Comparison of ENCODE assay signal across 11 mouse cellular contexts in genomic region chr19:7140856-7141421, GRCm38 (mm10). TPM values are rescaled to one million over a fixed set of nuclear protein-coding genes. Genes with fewer than 3 reads are reported as not detected.
DNase-seq lines count a peak whose midpoint lies in the region; ATAC-seq and TF ChIP-seq lines count a peak whose summit lies in the region.
"Had no signal": no experiment of that assay in that cellular context is flagged by ENCODE, and none has a peak within 500 bp of the region (broad histone marks: within the 10 kb centered on the region; RNA-seq: fewer than 3 reads in every experiment).

No protein-coding gene starts in this region.

- peak in 1 of 2 experiments; percentile 47 for DNase-seq in left cerebral cortex, adult 2 months (ENCODE audit: extremely low spot score in 1 of 2, low spot score in 2 of 2)
- DNase-seq in left cerebral cortex, adult 11 months (ENCODE audit: low spot score), result no peak
- no peak for DNase-seq in forebrain, embryonic 11.5 days (ENCODE audit: low spot score)
- no peak for DNase-seq in urinary bladder, postnatal 25 days (ENCODE audit: low spot score)
- DNase-seq in testis, postnatal 10 days (ENCODE audit: low spot score), result no peak
- DNase-seq: cerebellum, adult 9-10 months; thymus, postnatal 25 days had no signal

- TF ChIP-seq CTCF in left cerebral cortex, adult 2 months (IDR thresholded peaks at IDR 0.05), result no peak

- H3K27ac ChIP-seq in left cerebral cortex, adult 2 months, result peak overlapping the region; percentile 87
- H3K27ac ChIP-seq in forebrain, embryonic 11.5 days (ENCODE audit: low read depth, low read length), result peak overlapping the region; percentile 52; the same call in 1 of the 2 replicates
- peak overlapping the region; percentile 64 for H3K27ac ChIP-seq in hindbrain, embryonic 15.5 days (replicated peaks)
- peak overlapping the region; percentile 58 for H3K27ac ChIP-seq in neural tube, embryonic 15.5 days (replicated peaks)
- H3K27ac ChIP-seq: liver, embryonic 15.5 days had no signal

- H3K4me3 ChIP-seq in left cerebral cortex, adult 2 months, result no peak overlapping the region
- H3K4me3 ChIP-seq in forebrain, embryonic 11.5 days (ENCODE audit: low read depth, low read length), result no peak overlapping the region
- H3K4me3 ChIP-seq in hindbrain, embryonic 15.5 days, result no peak overlapping the region
- no peak overlapping the region for H3K4me3 ChIP-seq in neural tube, embryonic 15.5 days (replicated peaks)
- H3K4me3 ChIP-seq: liver, embryonic 15.5 days had no signal

- no peak for ATAC-seq in forebrain, embryonic 11.5 days (replicated peaks; ENCODE audit: low FRiP score)
- ATAC-seq in hindbrain, embryonic 15.5 days (ENCODE audit: low FRiP score, low read depth), result no peak
- ATAC-seq in neural tube, embryonic 15.5 days (ENCODE audit: low FRiP score), result no peak
- ATAC-seq: inflammation-experienced regulatory T-cells, adult 6 months had no signal

- intact Hi-C loops in left cerebral cortex, adult 2 months (cut with DNase I), result no loop called here

- no peaks in the 10 kb centered on the region for H3K36me3 ChIP-seq in forebrain, embryonic 11.5 days (ENCODE audit: control insufficient read depth, insufficient read depth, low read length)
- no peaks in the 10 kb centered on the region for H3K36me3 ChIP-seq in hindbrain, embryonic 15.5 days
- no peaks in the 10 kb centered on the region for H3K36me3 ChIP-seq in neural tube, embryonic 15.5 days
- H3K36me3 ChIP-seq: liver, embryonic 15.5 days had no signal

- peaks cover 9% of the 10 kb centered on the region for H3K27me3 ChIP-seq in forebrain, embryonic 11.5 days (ENCODE audit: control insufficient read depth, insufficient read depth, low read length)
- H3K27me3 ChIP-seq in hindbrain, embryonic 15.5 days, result peaks cover 6% of the 10 kb centered on the region; the same call in 1 of the 2 replicates
- H3K27me3 ChIP-seq in neural tube, embryonic 15.5 days (replicated peaks), result peaks cover 12% of the 10 kb centered on the region; the same call in 1 of the 2 replicates

- H3K4me1 ChIP-seq in forebrain, embryonic 11.5 days (replicated peaks; ENCODE audit: control insufficient read depth, insufficient read depth, low read length), result peaks cover 47% of the 10 kb centered on the region
- peaks cover 81% of the 10 kb centered on the region for H3K4me1 ChIP-seq in hindbrain, embryonic 15.5 days (replicated peaks)
- H3K4me1 ChIP-seq in neural tube, embryonic 15.5 days, result peaks cover 98% of the 10 kb centered on the region

- no peak overlapping the region for H3K4me2 ChIP-seq in forebrain, embryonic 11.5 days (ENCODE audit: low read depth, low read length, severe bottlenecking)
- H3K4me2 ChIP-seq in hindbrain, embryonic 15.5 days, result no peak overlapping the region
- H3K4me2 ChIP-seq in neural tube, embryonic 15.5 days, result no peak overlapping the region
- H3K4me2 ChIP-seq: liver, embryonic 15.5 days had no signal

- peak overlapping the region; percentile 29; the same call in 1 of the 2 replicates for H3K9ac ChIP-seq in forebrain, embryonic 11.5 days (ENCODE audit: low read length)
- peak overlapping the region; percentile 9; the same call in 1 of the 2 replicates for H3K9ac ChIP-seq in hindbrain, embryonic 15.5 days
- H3K9ac ChIP-seq in neural tube, embryonic 15.5 days (replicated peaks), result peak overlapping the region; percentile 20; the same call in 1 of the 2 replicates
- H3K9ac ChIP-seq: liver, embryonic 15.5 days had no signal

- H3K9me3 ChIP-seq in forebrain, embryonic 11.5 days (ENCODE audit: control insufficient read depth, low read length), result no peaks in the 10 kb centered on the region
- no peaks in the 10 kb centered on the region for H3K9me3 ChIP-seq in hindbrain, embryonic 15.5 days
- H3K9me3 ChIP-seq in neural tube, embryonic 15.5 days (replicated peaks), result no peaks in the 10 kb centered on the region
- H3K9me3 ChIP-seq: liver, embryonic 15.5 days had no signal

- WGBS in forebrain, embryonic 11.5 days, result 38% methylated on average over 12 of the region's 12 CpGs
- 23% methylated on average over 12 of the region's 12 CpGs for WGBS in hindbrain, embryonic 15.5 days
- WGBS in neural tube, embryonic 15.5 days, result 31% methylated on average over 12 of the region's 12 CpGs

RNA-seq across cellular contexts. Expression of gene Flrt1, which starts 35.4 kb away (rescaled TPM):
- total RNA-seq in left cerebral cortex, adult 2 months (2021), result 10 to 100 TPM; 41.4 to 43.0 TPM
- 7.7 and 9.0 TPM in 2 replicates for polyA plus RNA-seq in forebrain, embryonic 11.5 days (2014; fragmentation: Nextera tagmentation; extraction: Ambion mirVana)
- 9.8 and 11.1 TPM in 2 replicates for polyA plus RNA-seq in hindbrain, embryonic 15.5 days (2015; fragmentation: Nextera tagmentation; extraction: Ambion mirVana)
- polyA plus RNA-seq in neural tube, embryonic 15.5 days (2015; fragmentation: Nextera tagmentation; extraction: Ambion mirVana), result 10.5 and 10.9 TPM in 2 replicates
